Mouse (Mus musculus) G1E (cell line): ENCODE measurements around the gene Tln2.

ENCODE experiments used
- CTCF ChIP-seq: IDR thresholded peaks from 2 replicates; pipeline ENCODE4 v1.5.1; 2012; ENCODE audit warnings: low read depth, low read length, inconsistent platforms, mixed read lengths
- GATA1 ChIP-seq: IDR thresholded peaks from 2 replicates; pipeline ENCODE4 v1.6.1; 2012; ENCODE audit warnings: borderline replicate concordance, low read length, inconsistent platforms, mixed read lengths
- POLR2AphosphoS5 ChIP-seq: IDR thresholded peaks from 2 replicates; pipeline ENCODE4 v1.6.1; 2012; ENCODE audit warnings: low read depth, low read length, inconsistent platforms; ENCODE audit not compliant: insufficient replicate concordance
- TAL1 ChIP-seq: conservative IDR thresholded peaks from 2 replicates; pipeline ENCODE4 v1.6.1; 2012; ENCODE audit warnings: low read depth, low read length, inconsistent platforms, mixed read lengths

- TF ChIP-seq GATA1 (no peak), CTCF (no peak), TAL1 (no peak), POLR2AphosphoS5 (no peak)
Observed at GRCm38 (mm10) chr9:67214191-67214985, 345.1 kb downstream of the Tln2 start.
